Comparison of ENCODE assay signal across 1 mouse cellular context in the genomic region with DNA sequence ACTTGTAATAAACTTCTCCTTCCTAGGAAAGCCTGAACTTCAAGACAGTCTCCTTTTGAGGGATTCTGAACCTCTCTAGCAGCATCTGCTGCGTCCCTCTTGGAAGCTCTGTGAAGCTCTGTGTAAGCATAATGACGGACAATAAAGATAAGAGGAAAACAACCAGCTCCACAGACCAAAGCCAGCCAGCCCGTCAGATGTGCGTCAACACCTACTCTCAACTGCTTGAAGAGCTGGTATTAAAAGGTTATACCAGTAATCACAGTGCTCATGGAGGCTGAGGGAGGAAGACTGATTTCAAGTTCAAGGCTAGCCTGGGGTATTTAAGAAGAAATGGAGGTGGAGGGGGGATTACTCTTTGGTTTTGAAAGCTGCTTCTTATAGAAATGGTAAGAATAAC.
TF ChIP-seq lines count a peak whose summit lies in the region.

No protein-coding gene starts in this region.

TF ChIP-seq in MEL, 35 proteins besides CTCF, POLR2A, EP300 and RAD21 (continued from another document):
- TF ChIP-seq E2F4 (IDR thresholded peaks at IDR 0.05; ENCODE audit: borderline replicate concordance, low read depth, low read length) (no peak), TCF12 (IDR thresholded peaks at IDR 0.05; ENCODE audit: low read depth, low read length) (no peak), HCFC1 (IDR thresholded peaks at IDR 0.05; ENCODE audit: low read depth, low read length) (no peak), MXI1 (IDR thresholded peaks at IDR 0.05; ENCODE audit: low read depth, low read length) (no peak), ZKSCAN1 (IDR thresholded peaks at IDR 0.05; ENCODE audit: low read depth, low read length) (no peak), MAZ (IDR thresholded peaks at IDR 0.05; ENCODE audit: low read depth, low read length) (no peak), CHD2 (IDR thresholded peaks at IDR 0.05; ENCODE audit: low read length) (no peak), ZC3H11A (IDR thresholded peaks at IDR 0.05; ENCODE audit: low read depth, low read length) (no peak), USF2 (IDR thresholded peaks at IDR 0.05; ENCODE audit: borderline replicate concordance in 1 of 2, insufficient read depth in 1 of 2, low read depth in 1 of 2, low read length in 2 of 2) (no peak)
